Mouse (Mus musculus) G1E (cell line): ENCODE measurements around the gene Id1.

Source experiments
- CTCF ChIP-seq: IDR thresholded peaks from 2 replicates; pipeline ENCODE4 v1.5.1; 2012; ENCODE audit warnings: low read depth, low read length, inconsistent platforms, mixed read lengths
- GATA1 ChIP-seq: IDR thresholded peaks from 2 replicates; pipeline ENCODE4 v1.6.1; 2012; ENCODE audit warnings: borderline replicate concordance, low read length, inconsistent platforms, mixed read lengths

DNA sequence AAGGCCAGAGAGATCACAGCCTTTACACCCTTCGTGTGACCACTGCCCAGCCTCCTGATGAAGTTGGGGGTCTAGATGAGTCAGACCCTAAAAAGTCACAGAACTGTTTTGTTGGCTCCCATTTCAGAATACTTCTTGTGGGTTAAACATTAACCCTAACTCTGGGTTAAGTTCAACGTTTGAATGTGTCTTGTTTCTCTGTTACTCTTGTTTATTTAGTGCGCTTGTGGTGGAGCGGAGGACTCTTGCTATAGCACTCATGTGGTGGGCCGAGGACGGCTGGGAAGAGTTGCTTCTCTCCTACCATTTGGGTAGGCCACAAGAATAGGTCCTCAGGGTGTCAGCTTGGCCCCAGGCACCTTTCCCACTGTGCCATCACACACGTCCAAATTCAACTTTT, 7.5 kb upstream of the Id1 start:
- no peak for TF ChIP-seq CTCF
- no peak for TF ChIP-seq GATA1
